Mouse (Mus musculus) stomach, embryonic 15.5 days (tissue): Measurements from ENCODE around the gene Mterf2. TPM values are rescaled to one million over a fixed set of nuclear protein-coding genes. Genes with fewer than 3 reads are reported as not detected.

Experiments used
- ATAC-seq: fragments of 200-750 bp; cut with Nextera tagmentation; 2 replicates; pipeline ENCODE4 v1.8.0; 2017; ENCODE audit warnings: low read depth, moderate number of reproducible peaks, moderate TSS enrichment; ENCODE audit not compliant: insufficient read depth, low FRiP score
- H3K27ac ChIP-seq: fragments of 300-500 bp; sonication (generic); 2 replicates; pipeline ENCODE4 v1.5.1; 2015; ENCODE audit warnings: mild to moderate bottlenecking, inconsistent platforms
- H3K27me3 ChIP-seq: fragments of 300-500 bp; sonication (generic); replicated peaks from 2 replicates; pipeline ENCODE4 v1.6.1; 2015; ENCODE audit warnings: inconsistent platforms
- H3K36me3 ChIP-seq: fragments of 300-500 bp; sonication (generic); 2 replicates; pipeline ENCODE4 v1.6.1; 2015; ENCODE audit warnings: inconsistent platforms
- H3K4me1 ChIP-seq: fragments of 300-500 bp; sonication (generic); 2 replicates; pipeline ENCODE4 v1.6.1; 2015; ENCODE audit warnings: inconsistent platforms
- H3K4me2 ChIP-seq: fragments of 300-500 bp; sonication (generic); 2 replicates; pipeline ENCODE4 v1.6.1; 2015; ENCODE audit warnings: mild to moderate bottlenecking, inconsistent platforms
- H3K4me3 ChIP-seq: fragments of 300-500 bp; sonication (generic); replicated peaks from 2 replicates; pipeline ENCODE4 v1.5.1; 2015; ENCODE audit warnings: inconsistent platforms
- H3K9ac ChIP-seq: fragments of 300-500 bp; sonication (generic); 2 replicates; pipeline ENCODE4 v1.6.1; 2015; ENCODE audit warnings: inconsistent platforms
- H3K9me3 ChIP-seq: fragments of 300-500 bp; sonication (generic); 2 replicates; pipeline ENCODE4 v1.6.1; 2016; ENCODE audit warnings: inconsistent platforms
- WGBS: fragments of 180-500 bp; shearing (Covaris S2); methylation state at CpG from one replicate; pipeline ENCODE4 v1.1.7; 2015; 5-methylcytosine and 5-hydroxymethylcytosine counted together
- polyA plus RNA-seq: library from polyadenylated mRNA; unstranded; fragments of >200 nt; fragmentation: Nextera tagmentation; extraction: Ambion mirVana; gene quantifications from 2 replicates; pipeline ENCODE4 v1.2.1, GENCODE M21; 2015

Gene Mterf2
- polyA plus RNA-seq, 1 experiment from 2014 or later, result 9.8 TPM

- no peak for ATAC-seq
- peak overlapping the region; percentile 59 for H3K4me3 ChIP-seq
- peaks cover 4% of the 10 kb centered on the region for H3K4me1 ChIP-seq
- no peaks in the 10 kb centered on the region for H3K27me3 ChIP-seq
- H3K4me2 ChIP-seq, result peak overlapping the region; percentile 70
- 16% methylated on average over 7 of the region's 7 CpGs for WGBS
- H3K36me3 ChIP-seq, result 0 out of 2 replicates have a peak, but pooled peaks cover 4% of the 10 kb centered on the region
- H3K27ac ChIP-seq, result no peak overlapping the region
- H3K9ac ChIP-seq, result no peak overlapping the region
- H3K9me3 ChIP-seq, result no peaks in the 10 kb centered on the region
Observed at GRCm38 (mm10) chr10:85128453-85128852, 626 bp upstream of the Mterf2 start.

DNA sequence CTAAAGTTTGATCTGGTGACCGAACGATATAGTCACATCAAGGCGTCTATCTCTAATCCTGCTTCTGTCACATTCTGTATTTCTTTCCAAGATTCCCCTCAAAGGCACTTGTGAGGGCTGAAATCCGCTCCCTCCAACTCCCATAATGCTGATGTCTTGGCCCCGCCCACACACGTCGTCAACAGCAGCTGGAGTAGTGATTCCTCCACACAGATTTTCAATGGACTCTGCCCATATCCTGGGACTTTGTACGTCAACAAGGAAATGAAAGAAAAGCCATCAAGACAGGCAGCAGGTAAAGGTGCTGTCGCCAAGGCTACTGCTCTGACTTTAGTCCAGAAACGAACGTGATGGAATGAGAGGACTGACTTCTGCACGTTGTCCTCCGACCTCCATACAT lies 2.6 kb downstream of the Mterf2 start:
- no peak overlapping the region for H3K4me3 ChIP-seq
- peaks cover 10% of the 10 kb centered on the region; the same call in 1 of the 2 replicates for H3K36me3 ChIP-seq
- no peaks in the 10 kb centered on the region for H3K27me3 ChIP-seq
- no peak overlapping the region for H3K9ac ChIP-seq
- ATAC-seq, result no peak
- no peak overlapping the region for H3K27ac ChIP-seq
- peaks cover 4% of the 10 kb centered on the region for H3K4me1 ChIP-seq
- H3K9me3 ChIP-seq, result no peaks in the 10 kb centered on the region
- no peak overlapping the region for H3K4me2 ChIP-seq
- 83% methylated on average over 13 of the region's 13 CpGs for WGBS

DNA sequence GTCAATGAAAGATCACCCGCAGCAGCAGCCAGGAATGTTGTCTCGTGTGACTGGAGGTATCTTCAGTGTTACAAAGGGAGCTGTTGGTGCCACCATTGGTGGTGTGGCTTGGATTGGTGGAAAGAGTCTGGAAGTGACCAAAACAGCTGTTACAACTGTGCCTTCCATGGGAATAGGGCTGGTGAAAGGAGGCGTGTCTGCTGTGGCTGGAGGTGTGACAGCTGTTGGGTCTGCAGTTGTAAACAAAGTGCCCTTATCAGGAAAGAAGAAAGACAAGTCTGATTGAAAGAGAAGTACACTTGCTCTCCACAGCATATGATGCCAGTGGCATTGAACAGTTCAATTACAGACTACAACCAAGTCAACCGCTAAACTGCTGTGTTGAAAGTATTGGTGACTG lies 13.4 kb downstream of the Mterf2 start:
- no peak overlapping the region for H3K4me3 ChIP-seq
- WGBS, result 80% methylated on average over 4 of the region's 4 CpGs
- H3K36me3 ChIP-seq, result peaks cover 12% of the 10 kb centered on the region
- H3K4me1 ChIP-seq, result no peaks in the 10 kb centered on the region
- no peak for ATAC-seq
- H3K27me3 ChIP-seq, result no peaks in the 10 kb centered on the region
- H3K9me3 ChIP-seq, result no peaks in the 10 kb centered on the region
- H3K27ac ChIP-seq, result no peak overlapping the region
- no peak overlapping the region for H3K9ac ChIP-seq
- no peak overlapping the region for H3K4me2 ChIP-seq

DNA sequence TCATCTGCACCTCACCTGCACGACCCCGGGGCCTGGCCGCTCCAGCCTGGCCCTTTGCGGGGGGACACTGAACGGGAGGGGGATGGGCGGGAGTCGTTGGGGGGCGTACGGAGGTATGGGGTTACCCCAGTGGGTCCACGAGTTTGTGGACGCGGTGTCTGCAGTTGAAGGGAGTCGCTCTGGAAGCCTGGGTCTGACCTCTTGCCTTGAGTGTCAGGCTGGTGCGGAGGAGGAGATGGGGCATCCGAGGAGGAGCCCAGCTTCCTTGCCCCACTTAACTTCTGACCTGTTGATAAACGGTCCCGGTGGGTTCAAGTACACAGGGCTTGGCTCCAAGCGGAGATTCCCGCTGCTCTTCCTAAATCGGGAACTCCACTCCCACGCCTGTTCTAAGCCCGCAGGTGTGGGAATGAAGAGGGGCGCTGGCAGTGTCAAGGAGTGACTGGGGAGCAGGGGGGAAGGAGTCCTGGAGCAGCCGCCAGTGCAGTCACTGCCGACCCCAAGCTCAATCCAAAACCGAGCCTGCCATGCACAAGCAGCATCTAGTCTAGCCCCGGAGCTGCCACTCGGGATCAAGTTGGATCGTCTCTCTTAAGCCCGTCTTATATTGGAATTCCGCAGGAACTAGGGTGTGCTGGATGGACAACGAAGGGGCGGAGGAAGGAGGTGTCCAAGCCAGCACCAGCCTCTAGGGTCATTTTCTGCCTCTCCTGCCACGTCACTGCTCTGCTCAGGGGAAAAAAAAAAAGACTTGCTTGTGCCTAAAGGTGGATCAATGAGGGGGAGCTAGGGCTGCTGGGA lies 24.5 kb downstream of the Mterf2 start:
- Histone ChIP-seq H3K9me3 (no peaks in the 10 kb centered on the region), H3K27ac (peak overlapping the region; percentile 88), H3K27me3 (no peaks in the 10 kb centered on the region), H3K4me1 (no peaks in the 10 kb centered on the region), H3K9ac (peak overlapping the region; percentile 95), H3K4me3 (peak overlapping the region; percentile 98), H3K36me3 (no peaks in the 10 kb centered on the region), H3K4me2 (peak overlapping the region; percentile 86)
- ATAC-seq, result peak; percentile 41; the same call in 1 of the 2 replicates
- WGBS, result 1% methylated on average over 34 of the region's 34 CpGs

GRCm38 (mm10) chr10:85102247-85103084 lies 25.4 kb downstream of the Mterf2 start, which contains the start of the genes Fhl4 and Tmem263:
Gene Fhl4 (minus strand): TSS chr10:85102495.
Gene Tmem263 (plus strand): TSS chr10:85102627.
- peak within 1 kb of the TSS; percentile 88 for H3K27ac ChIP-seq
- H3K4me3 ChIP-seq, result peak within 1 kb of the TSS; percentile 98
- no peaks in the 10 kb centered on the region for H3K36me3 ChIP-seq
- H3K9ac ChIP-seq, result peak within 1 kb of the TSS; percentile 95
- no peaks in the 10 kb centered on the region for H3K27me3 ChIP-seq
- ATAC-seq, result peak; percentile 95
- whole genome bisulfite sequencing, result under 1% methylated on average over 94 of the region's 96 CpGs
- no peaks in the 10 kb centered on the region for H3K9me3 ChIP-seq
- H3K4me1 ChIP-seq, result no peaks in the 10 kb centered on the region
- H3K4me2 ChIP-seq, result peak within 1 kb of the TSS; percentile 86

- peak; percentile 11; the same call in 1 of the 2 replicates for ATAC-seq
- peak overlapping the region; percentile 98 for H3K4me3 ChIP-seq
Observed at GRCm38 (mm10) chr10:85101841-85102240, 26.0 kb downstream of the Mterf2 start.

DNA sequence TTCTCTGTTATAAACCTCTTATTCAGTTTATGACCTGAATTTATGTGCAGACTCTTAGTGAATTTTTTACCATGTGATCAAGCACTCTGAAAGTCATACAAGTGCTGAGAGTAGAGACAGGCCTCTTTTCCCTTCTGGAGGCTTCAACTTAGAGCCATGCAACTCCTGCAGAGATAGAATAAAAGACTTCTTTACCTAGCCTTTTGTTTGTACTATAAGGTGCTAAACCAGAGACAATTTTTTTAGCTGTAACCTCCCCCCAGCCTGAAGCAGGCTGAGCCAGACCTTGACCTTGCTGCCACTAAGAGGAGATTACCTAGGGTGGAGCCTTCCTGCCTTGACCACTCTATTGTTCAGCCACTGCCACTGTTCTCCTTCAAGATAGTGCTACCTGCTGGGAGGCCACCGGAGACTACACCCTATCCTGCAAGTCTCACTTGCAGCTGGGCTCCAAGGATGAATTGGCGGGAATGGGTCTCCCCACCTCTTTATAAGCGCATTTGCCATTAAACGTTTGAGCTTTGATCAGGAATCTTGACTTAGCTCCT lies 56.1 kb downstream of the Mterf2 start:
- no peaks in the 10 kb centered on the region for H3K27me3 ChIP-seq
- no peaks in the 10 kb centered on the region for H3K4me1 ChIP-seq
- H3K27ac ChIP-seq, result no peak overlapping the region
- no peak overlapping the region for H3K4me3 ChIP-seq
- H3K36me3 ChIP-seq, result no peaks in the 10 kb centered on the region
- no peak overlapping the region for H3K9ac ChIP-seq
- H3K9me3 ChIP-seq, result no peaks in the 10 kb centered on the region
- WGBS, result 60% methylated on average over 4 of the region's 4 CpGs
- ATAC-seq, result no peak
- no peak overlapping the region for H3K4me2 ChIP-seq

More at GRCm38 (mm10) chr10:85101841-85102240, 26.0 kb downstream of the Mterf2 start:
- H3K27me3 ChIP-seq, result no peaks in the 10 kb centered on the region
- peak overlapping the region; percentile 86 for H3K4me2 ChIP-seq
- peak overlapping the region; percentile 65 for H3K9ac ChIP-seq
- 1% methylated on average over 10 of the region's 10 CpGs for WGBS
- H3K4me1 ChIP-seq, result no peaks in the 10 kb centered on the region
- no peaks in the 10 kb centered on the region for H3K9me3 ChIP-seq
- H3K27ac ChIP-seq, result peak overlapping the region; percentile 84
- H3K36me3 ChIP-seq, result no peaks in the 10 kb centered on the region

Other genes with a start within 250 kb of the Mterf2 start
- gene Ric8b, start 210.4 kb downstream of the Mterf2 start, polyA plus RNA-seq, result 19.2 TPM in 2 replicates
- gene Fhl4, start 25.5 kb downstream of the Mterf2 start, polyA plus RNA-seq, result 0.85 and 0.88 TPM in 2 replicates
- gene Tmem263, start 25.4 kb downstream of the Mterf2 start, polyA plus RNA-seq, result 73.5 and 75.4 TPM in 2 replicates
- 26.0 and 27.2 TPM in 2 replicates for gene Cry1, start 57.0 kb upstream of the Mterf2 start, polyA plus RNA-seq